Mouse (Mus musculus) ES-Bruce4 (cell line): Measurements from ENCODE around the gene Mapkap1.

Experiments used
- CTCF ChIP-seq: IDR thresholded peaks from one replicate; pipeline ENCODE4 v1.8.1; 2011; ENCODE audit warnings: low read depth, low read length
- EP300 ChIP-seq: IDR thresholded peaks from 2 replicates; pipeline ENCODE4 v1.6.1; 2011; ENCODE audit warnings: low read depth, low read length; ENCODE audit not compliant: insufficient read depth
- POLR2A ChIP-seq: IDR thresholded peaks from one replicate; pipeline ENCODE4 v1.8.1; 2011; ENCODE audit warnings: low read length; ENCODE audit not compliant: insufficient read depth

- TF ChIP-seq CTCF (no peak), EP300 (no peak), POLR2A (no peak)
Measured at GRCm38 (mm10) chr2:34532394-34532793, 125.8 kb downstream of the Mapkap1 start.
